Mouse (Mus musculus) testis, adult 2 months (tissue): ENCODE data around the gene Ap1g2. TPM values are rescaled to one million over a fixed set of nuclear protein-coding genes. Genes with fewer than 3 reads are reported as not detected.

Experiments used
- H3K27ac ChIP-seq: fragments of 200-500 bp; 2 replicates; pipeline ENCODE4 v1.5.1; 2012; ENCODE audit warnings: low read depth, low read length; ENCODE audit not compliant: control insufficient read depth, insufficient read depth
- H3K27me3 ChIP-seq: fragments of 200-500 bp; 2 replicates; pipeline ENCODE4 v1.6.1; 2012; ENCODE audit warnings: mild to moderate bottlenecking, low read length, moderate library complexity; ENCODE audit not compliant: control insufficient read depth, insufficient read depth
- H3K36me3 ChIP-seq: fragments of 200-500 bp; 2 replicates; pipeline ENCODE4 v1.6.1; 2012; ENCODE audit warnings: mild to moderate bottlenecking, low read length; ENCODE audit not compliant: control insufficient read depth, insufficient read depth
- H3K4me1 ChIP-seq: fragments of 200-500 bp; 2 replicates; pipeline ENCODE4 v1.6.1; 2012; ENCODE audit warnings: low read length; ENCODE audit not compliant: control insufficient read depth, insufficient read depth
- H3K4me3 ChIP-seq: fragments of 200-500 bp; 2 replicates; pipeline ENCODE4 v1.5.1; 2012; ENCODE audit warnings: low read depth, mild to moderate bottlenecking, low read length, moderate library complexity, mixed read lengths; ENCODE audit not compliant: control insufficient read depth
- CTCF ChIP-seq: fragments of 200-500 bp; IDR thresholded peaks from 2 replicates; pipeline ENCODE4 v1.5.1; 2012; ENCODE audit warnings: low read depth, mild to moderate bottlenecking, inconsistent platforms, low read length, moderate library complexity; ENCODE audit not compliant: control insufficient read depth, insufficient read depth, insufficient replicate concordance
- POLR2A ChIP-seq: fragments of 200-500 bp; IDR thresholded peaks from 2 replicates; pipeline ENCODE4 v1.6.1; 2012; ENCODE audit warnings: low read depth, mild to moderate bottlenecking, inconsistent platforms, low read length, moderate library complexity; ENCODE audit not compliant: control insufficient read depth
- polyA plus RNA-seq: library from polyadenylated mRNA; depleted of rRNA; stranded (reverse); fragments of >200 nt; gene quantifications from 2 replicates; pipeline ENCODE4 v1.2.3, GENCODE M21; 2012; rRNA removed

Ap1g2 gene
- polyA plus RNA-seq = 3.0 and 4.0 TPM in 2 replicates

DNA sequence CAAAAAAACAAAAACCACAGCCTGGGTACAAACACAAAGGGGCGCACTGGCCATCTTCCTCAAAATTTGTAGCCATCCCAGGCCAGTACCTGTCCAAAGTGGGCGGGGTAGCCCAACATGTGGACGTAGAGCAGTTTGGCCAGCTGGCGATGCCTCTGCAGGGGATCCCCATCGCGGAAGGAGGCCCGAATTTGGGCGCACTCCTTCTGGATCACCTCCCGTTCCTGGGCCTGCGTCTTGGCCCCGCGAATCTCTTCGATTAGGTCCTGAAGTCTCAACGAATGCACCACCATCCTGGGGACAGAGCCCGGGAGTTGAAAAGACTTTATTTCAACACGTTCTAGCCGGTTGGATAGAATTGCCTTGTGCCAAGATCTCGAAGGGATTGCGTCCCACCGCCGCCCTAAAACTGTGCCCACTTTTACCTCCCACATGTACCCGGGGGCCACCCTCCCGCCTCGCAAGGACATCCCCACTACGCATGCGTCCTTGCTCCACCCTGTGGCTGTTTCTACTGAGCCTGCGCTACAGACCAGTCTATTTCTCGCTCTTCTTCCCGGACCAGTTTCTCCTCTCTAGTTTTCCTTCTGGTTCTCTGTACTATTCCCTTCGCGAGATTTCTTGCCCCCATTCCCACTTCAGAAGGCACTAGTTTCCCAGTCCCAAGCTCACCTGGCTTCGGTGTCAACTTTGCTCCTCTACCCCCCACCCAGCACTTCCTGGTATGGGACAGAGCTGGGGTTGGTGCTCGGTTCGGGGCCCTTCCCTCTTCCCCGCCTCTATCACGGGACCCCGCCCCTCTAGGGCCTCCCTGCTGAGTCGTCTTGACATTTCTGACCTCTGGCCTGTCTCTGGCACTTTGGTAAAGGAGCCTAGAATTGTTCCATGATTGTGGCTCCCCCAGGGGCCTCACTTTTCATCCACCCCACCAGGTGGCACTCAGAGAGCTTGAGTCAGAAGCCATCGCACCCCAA lies at the start of gene Ap1g2:
TSS of gene Ap1g2 (minus strand) at position 758 of the 974 bp plus-strand sequence.
- Histone ChIP-seq H3K27ac (no peak within 1 kb of the TSS), H3K4me3 (peak within 1 kb of the TSS; percentile 68), H3K36me3 (no peaks in the 10 kb centered on the region), H3K4me1 (peaks cover 31% of the 10 kb centered on the region), H3K27me3 (no peaks in the 10 kb centered on the region)
- TF ChIP-seq POLR2A (peak; percentile 63; the same call in 1 of the 2 replicates), CTCF (no peak)

DNA sequence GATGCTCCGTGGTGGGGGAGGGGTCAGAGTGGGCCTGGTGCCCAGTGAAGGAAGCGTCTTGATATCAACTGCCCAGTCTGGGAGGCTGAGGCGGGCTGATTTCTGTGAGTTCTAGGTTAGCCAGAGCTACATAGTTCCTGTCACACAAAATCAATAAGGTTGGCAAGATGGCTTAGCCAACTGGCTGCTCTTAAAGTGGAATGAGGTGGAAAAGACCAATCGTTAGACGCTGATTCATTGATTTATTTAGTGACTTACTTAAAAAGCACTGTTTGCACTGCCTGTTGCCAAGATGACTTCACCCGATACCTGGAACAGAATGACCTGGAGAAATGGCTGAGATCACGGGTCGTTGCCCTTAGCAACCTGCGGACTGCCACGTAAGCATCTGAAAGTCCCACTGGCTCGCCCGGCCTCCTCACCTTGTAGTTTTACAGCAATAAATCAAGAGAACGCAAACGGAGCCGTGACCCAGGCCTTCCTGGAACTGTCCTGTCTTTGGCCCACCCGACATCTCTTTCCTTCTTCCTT lies 46.6 kb upstream of the Ap1g2 start:
- H3K27ac ChIP-seq = no peak overlapping the region
- H3K4me3 ChIP-seq = peak overlapping the region; percentile 61
- H3K36me3 ChIP-seq = no peaks in the 10 kb centered on the region
- no peak for TF ChIP-seq CTCF
- TF ChIP-seq POLR2A = no peak
- H3K27me3 ChIP-seq = no peaks in the 10 kb centered on the region
- peaks cover 6% of the 10 kb centered on the region for H3K4me1 ChIP-seq

DNA sequence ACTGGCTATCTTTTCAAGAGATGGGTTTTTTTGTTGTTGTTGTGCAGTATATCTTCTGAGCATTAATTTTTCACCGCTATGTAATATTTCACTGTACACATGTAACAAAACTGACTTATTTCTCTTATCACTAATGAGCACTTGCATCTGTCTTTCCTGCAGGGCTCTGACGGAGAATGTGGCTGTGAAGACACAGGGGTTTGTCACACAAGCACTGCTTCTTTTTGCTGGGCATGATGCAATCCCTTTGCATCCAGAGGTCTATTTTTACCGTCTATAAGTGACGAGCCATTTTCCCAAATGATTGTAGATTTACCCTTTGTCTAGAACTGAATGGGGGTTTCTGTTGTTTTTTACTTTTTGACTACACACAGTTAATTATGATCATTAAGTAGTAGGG lies 45.8 kb upstream of the Ap1g2 start:
- Histone ChIP-seq H3K4me3 (no peak overlapping the region), H3K4me1 (peaks cover 6% of the 10 kb centered on the region), H3K27me3 (no peaks in the 10 kb centered on the region), H3K27ac (no peak overlapping the region), H3K36me3 (no peaks in the 10 kb centered on the region)
- TF ChIP-seq CTCF = no peak
- TF ChIP-seq POLR2A = no peak

DNA sequence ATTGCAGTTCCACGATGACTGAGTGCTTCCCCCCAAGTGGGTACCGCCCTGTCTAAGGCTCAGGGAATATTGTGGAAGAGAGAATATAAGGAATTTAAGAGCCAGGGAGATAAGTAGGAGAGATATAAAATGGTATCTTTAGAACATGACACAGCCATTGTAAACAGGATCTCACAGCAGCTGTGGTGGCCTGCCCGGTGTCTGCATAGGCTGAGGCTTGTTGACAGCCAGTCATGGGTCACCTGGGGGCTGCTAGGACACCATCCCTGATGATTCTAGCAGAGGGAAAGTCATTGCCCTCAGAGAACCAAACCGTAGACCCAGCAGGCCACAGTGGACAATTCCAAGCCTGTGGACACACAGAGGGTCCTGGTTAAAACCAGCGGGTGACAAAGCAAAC lies 44.6 kb upstream of the Ap1g2 start:
- no peaks in the 10 kb centered on the region for H3K36me3 ChIP-seq
- no peak overlapping the region for H3K27ac ChIP-seq
- H3K4me3 ChIP-seq = no peak overlapping the region
- no peaks in the 10 kb centered on the region for H3K27me3 ChIP-seq
- peaks cover 6% of the 10 kb centered on the region for H3K4me1 ChIP-seq
- no peak for TF ChIP-seq POLR2A
- TF ChIP-seq CTCF = no peak

DNA sequence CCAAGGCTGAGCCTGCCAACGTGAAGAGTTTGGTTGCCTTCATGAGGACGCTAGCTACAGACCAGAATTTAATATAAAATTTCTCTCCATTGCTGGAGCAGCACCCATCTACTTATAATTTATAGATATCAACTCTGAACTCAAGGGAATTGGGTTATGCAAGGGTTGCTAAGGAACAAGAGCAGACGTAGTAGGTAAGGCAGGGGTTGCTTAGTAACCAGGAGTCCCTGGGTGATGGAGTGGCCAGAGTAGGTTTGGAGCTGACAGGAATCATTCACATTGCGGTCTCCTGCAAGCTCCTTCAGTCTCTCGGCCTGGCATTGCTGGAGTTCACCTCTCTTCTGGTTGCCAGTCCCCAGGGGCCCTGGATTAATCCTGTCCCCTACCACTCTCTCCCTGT lies 42.6 kb upstream of the Ap1g2 start:
- Histone ChIP-seq H3K4me3 (no peak overlapping the region), H3K27ac (no peak overlapping the region), H3K4me1 (peaks cover 6% of the 10 kb centered on the region), H3K36me3 (no peaks in the 10 kb centered on the region), H3K27me3 (no peaks in the 10 kb centered on the region)
- no peak for TF ChIP-seq CTCF
- TF ChIP-seq POLR2A = no peak

DNA sequence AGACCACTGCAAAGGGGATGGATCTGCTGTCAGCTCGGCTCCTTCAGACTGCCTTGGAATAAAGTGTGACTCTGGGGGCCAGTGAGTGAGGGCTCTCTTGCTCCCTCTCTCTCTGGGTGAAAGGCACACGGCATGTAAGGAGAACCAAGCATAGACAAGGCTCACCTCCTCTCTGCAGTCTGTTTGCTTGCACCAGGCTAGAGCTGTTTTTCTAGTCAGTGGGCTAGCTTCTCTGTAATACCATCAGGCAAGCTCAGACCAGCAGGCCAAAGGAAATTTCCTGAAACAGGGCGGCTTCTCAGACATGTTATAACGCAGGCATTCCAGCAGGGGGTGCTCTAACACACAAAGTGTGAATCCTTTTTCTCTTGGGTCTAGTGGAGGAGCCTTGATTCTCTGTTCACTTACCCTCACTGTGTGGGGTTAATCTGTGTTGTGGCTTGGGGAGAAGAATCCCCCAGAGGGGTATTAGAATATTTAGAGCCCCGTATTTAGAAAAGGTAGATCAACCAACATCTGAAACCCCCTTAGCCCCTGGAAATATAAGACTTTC lies 42.0 kb upstream of the Ap1g2 start:
- no peaks in the 10 kb centered on the region for H3K36me3 ChIP-seq
- TF ChIP-seq CTCF (peak; percentile 44; the same call in 1 of the 2 replicates), POLR2A (no peak)
- peaks cover 5% of the 10 kb centered on the region for H3K4me1 ChIP-seq
- no peak overlapping the region for H3K4me3 ChIP-seq
- no peaks in the 10 kb centered on the region for H3K27me3 ChIP-seq
- H3K27ac ChIP-seq = no peak overlapping the region

DNA sequence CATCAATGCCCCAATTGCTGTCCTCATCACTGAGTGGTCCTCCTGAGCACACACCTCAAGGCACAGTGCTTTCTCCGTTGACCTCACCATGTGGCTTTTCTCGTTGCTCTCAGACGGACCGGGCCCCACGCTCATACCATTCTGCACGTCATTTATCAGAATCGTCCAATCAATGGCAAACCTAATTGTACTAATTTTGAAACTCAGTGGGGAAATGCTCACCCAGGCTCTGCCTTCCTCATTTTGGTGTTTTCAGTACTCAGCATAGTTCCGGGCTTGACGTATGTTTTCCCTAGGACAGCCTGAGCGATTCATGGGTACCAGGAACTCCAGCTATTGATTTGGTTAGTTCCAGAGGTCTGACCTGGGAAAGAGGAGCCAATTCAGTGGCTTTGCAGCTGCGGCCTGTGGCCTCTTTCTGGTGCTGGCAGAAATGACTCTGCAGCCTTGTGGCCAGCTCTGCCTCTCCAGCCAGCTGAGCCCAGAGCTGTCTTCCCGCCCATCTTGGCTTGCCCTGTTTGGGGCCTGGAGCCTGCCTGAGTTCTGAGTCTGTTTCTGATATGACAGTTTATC lies 40.5 kb upstream of the Ap1g2 start:
- no peak overlapping the region for H3K4me3 ChIP-seq
- H3K36me3 ChIP-seq = no peaks in the 10 kb centered on the region

More for the DNA sequence above, 40.5 kb upstream of the Ap1g2 start:
- Histone ChIP-seq H3K27ac (no peak overlapping the region), H3K4me1 (no peaks in the 10 kb centered on the region), H3K27me3 (no peaks in the 10 kb centered on the region)
- TF ChIP-seq CTCF (no peak), POLR2A (no peak)
